Mouse (Mus musculus): ENCODE results near the gene Plpp7. TPM values are rescaled to one million over a fixed set of nuclear protein-coding genes. Genes with fewer than 3 reads are reported as not detected.

Gene Plpp7
- polyA plus RNA-seq (2014; fragmentation: Nextera tagmentation; extraction: Ambion mirVana), result 2.5 and 3.9 TPM in 2 replicates

- TF ChIP-seq CTCF (IDR thresholded peaks at IDR 0.05; ENCODE audit: low read depth), result no peak
- H3K9ac ChIP-seq, result peak within 1 kb of the TSS; percentile 48
These were observed at the start of gene Plpp7 for GRCm38 (mm10) chr2:32095351-32096121. Gene Plpp7, plus strand, starts transcription at chr2:32095528.

GRCm38 (mm10) chr2:32046009-32046408 is 49.3 kb upstream of the Plpp7 start:
- ATAC-seq (ENCODE audit: insufficient read depth), result no peak
- 76% methylated on average over 10 of the region's 10 CpGs for WGBS
- H3K36me3 ChIP-seq (ENCODE audit: insufficient read depth), result peaks cover 77% of the 10 kb centered on the region
- no peaks in the 10 kb centered on the region for H3K9me3 ChIP-seq (ENCODE audit: low read depth, low read length)
- no peak overlapping the region for H3K27ac ChIP-seq (ENCODE audit: low read depth)
- H3K27me3 ChIP-seq (ENCODE audit: insufficient read depth, low read length), result no peaks in the 10 kb centered on the region
- DNase-seq, result no peak
- no peak for TF ChIP-seq CTCF (IDR thresholded peaks at IDR 0.05; ENCODE audit: low read depth)
- H3K9ac ChIP-seq, result no peak overlapping the region
- H3K4me2 ChIP-seq, result no peak overlapping the region
- no peaks in the 10 kb centered on the region for H3K4me1 ChIP-seq (ENCODE audit: insufficient read depth)
- H3K4me3 ChIP-seq (ENCODE audit: low read depth, low read length), result no peak overlapping the region

More at GRCm38 (mm10) chr2:32095351-32096121, at the start of gene Plpp7:
- H3K36me3 ChIP-seq (ENCODE audit: insufficient read depth), result no peaks in the 10 kb centered on the region
- no peaks in the 10 kb centered on the region for H3K4me1 ChIP-seq (ENCODE audit: insufficient read depth)
- no peaks in the 10 kb centered on the region for H3K9me3 ChIP-seq (ENCODE audit: low read depth, low read length)
- 54% methylated on average over 22 of the region's 22 CpGs for WGBS
- H3K4me2 ChIP-seq, result peak within 1 kb of the TSS; percentile 62
- H3K27ac ChIP-seq (ENCODE audit: low read depth), result no peak within 1 kb of the TSS
- peak; percentile 81 for ATAC-seq (ENCODE audit: insufficient read depth)
- H3K4me3 ChIP-seq (ENCODE audit: low read depth, low read length), result peak within 1 kb of the TSS; percentile 31
- DNase-seq, result peak; percentile 66
- H3K27me3 ChIP-seq (ENCODE audit: insufficient read depth, low read length), result no peaks in the 10 kb centered on the region

GRCm38 (mm10) chr2:32047323-32047722 is 48.0 kb upstream of the Plpp7 start:
- DNase-seq, result no peak
- Histone ChIP-seq H3K9ac (no peak overlapping the region), H3K4me2 (no peak overlapping the region), H3K27ac (ENCODE audit: low read depth) (no peak overlapping the region), H3K9me3 (ENCODE audit: low read depth, low read length) (no peaks in the 10 kb centered on the region), H3K4me1 (ENCODE audit: insufficient read depth) (no peaks in the 10 kb centered on the region), H3K4me3 (ENCODE audit: low read depth, low read length) (no peak overlapping the region), H3K36me3 (ENCODE audit: insufficient read depth) (peaks cover 77% of the 10 kb centered on the region), H3K27me3 (ENCODE audit: insufficient read depth, low read length) (no peaks in the 10 kb centered on the region)
- no peak for ATAC-seq (ENCODE audit: insufficient read depth)
- WGBS, result 89% methylated on average over 10 of the region's 10 CpGs
- TF ChIP-seq CTCF (IDR thresholded peaks at IDR 0.05; ENCODE audit: low read depth), result no peak

- Histone ChIP-seq H3K36me3 (ENCODE audit: insufficient read depth) (peaks cover 60% of the 10 kb centered on the region), H3K4me3 (ENCODE audit: low read depth, low read length) (no peak overlapping the region), H3K4me2 (no peak overlapping the region), H3K27ac (ENCODE audit: low read depth) (no peak overlapping the region), H3K9ac (no peak overlapping the region), H3K27me3 (ENCODE audit: insufficient read depth, low read length) (no peaks in the 10 kb centered on the region), H3K4me1 (ENCODE audit: insufficient read depth) (no peaks in the 10 kb centered on the region), H3K9me3 (ENCODE audit: low read depth, low read length) (no peaks in the 10 kb centered on the region)
- WGBS, result 79% methylated on average over 8 of the region's 8 CpGs
- no peak for TF ChIP-seq CTCF (IDR thresholded peaks at IDR 0.05; ENCODE audit: low read depth)
- no peak for ATAC-seq (ENCODE audit: insufficient read depth)
- DNase-seq, result no peak
These were observed 43.5 kb upstream of the Plpp7 start for GRCm38 (mm10) chr2:32051791-32052190.

- Histone ChIP-seq H3K9ac (no peak overlapping the region), H3K36me3 (ENCODE audit: insufficient read depth) (peaks cover 55% of the 10 kb centered on the region)
These were observed 42.9 kb upstream of the Plpp7 start for GRCm38 (mm10) chr2:32052418-32052817.

GRCm38 (mm10) chr2:32055357-32055965 is 39.9 kb upstream of the Plpp7 start:
- no peak overlapping the region for H3K4me2 ChIP-seq
- H3K36me3 ChIP-seq (ENCODE audit: insufficient read depth), result peaks cover 28% of the 10 kb centered on the region
- no peak for TF ChIP-seq CTCF (IDR thresholded peaks at IDR 0.05; ENCODE audit: low read depth)
- H3K4me1 ChIP-seq (ENCODE audit: insufficient read depth), result no peaks in the 10 kb centered on the region
- no peaks in the 10 kb centered on the region for H3K27me3 ChIP-seq (ENCODE audit: insufficient read depth, low read length)
- no peaks in the 10 kb centered on the region for H3K9me3 ChIP-seq (ENCODE audit: low read depth, low read length)
- WGBS, result 63% methylated on average over 7 of the region's 7 CpGs
- no peak overlapping the region for H3K27ac ChIP-seq (ENCODE audit: low read depth)
- no peak for ATAC-seq (ENCODE audit: insufficient read depth)
- H3K4me3 ChIP-seq (ENCODE audit: low read depth, low read length), result no peak overlapping the region
- H3K9ac ChIP-seq, result no peak overlapping the region
- DNase-seq, result no peak

More at GRCm38 (mm10) chr2:32052418-32052817, 42.9 kb upstream of the Plpp7 start:
- Histone ChIP-seq H3K4me2 (no peak overlapping the region), H3K27me3 (ENCODE audit: insufficient read depth, low read length) (no peaks in the 10 kb centered on the region), H3K27ac (ENCODE audit: low read depth) (no peak overlapping the region), H3K9me3 (ENCODE audit: low read depth, low read length) (no peaks in the 10 kb centered on the region), H3K4me3 (ENCODE audit: low read depth, low read length) (no peak overlapping the region), H3K4me1 (ENCODE audit: insufficient read depth) (no peaks in the 10 kb centered on the region)
- TF ChIP-seq CTCF (IDR thresholded peaks at IDR 0.05; ENCODE audit: low read depth), result no peak
- no peak for DNase-seq
- WGBS, result 89% methylated on average over 7 of the region's 7 CpGs
- ATAC-seq (ENCODE audit: insufficient read depth), result no peak

GRCm38 (mm10) chr2:32056524-32056923 is 38.8 kb upstream of the Plpp7 start:
- no peak overlapping the region for H3K9ac ChIP-seq
- H3K4me1 ChIP-seq (ENCODE audit: insufficient read depth), result no peaks in the 10 kb centered on the region
- peaks cover 18% of the 10 kb centered on the region for H3K36me3 ChIP-seq (ENCODE audit: insufficient read depth)
- H3K4me3 ChIP-seq (ENCODE audit: low read depth, low read length), result no peak overlapping the region
- ATAC-seq (ENCODE audit: insufficient read depth) (no peak), DNase-seq (no peak)
- no peak for TF ChIP-seq CTCF (IDR thresholded peaks at IDR 0.05; ENCODE audit: low read depth)
- no peak overlapping the region for H3K27ac ChIP-seq (ENCODE audit: low read depth)
- no peak overlapping the region for H3K4me2 ChIP-seq
- H3K27me3 ChIP-seq (ENCODE audit: insufficient read depth, low read length), result no peaks in the 10 kb centered on the region
- no peaks in the 10 kb centered on the region for H3K9me3 ChIP-seq (ENCODE audit: low read depth, low read length)
- 74% methylated on average over 10 of the region's 10 CpGs for WGBS

Measured in lung, embryonic 14.5 days (tissue).